ENCODE assay signal across 19 mouse cellular contexts in the genomic region with DNA sequence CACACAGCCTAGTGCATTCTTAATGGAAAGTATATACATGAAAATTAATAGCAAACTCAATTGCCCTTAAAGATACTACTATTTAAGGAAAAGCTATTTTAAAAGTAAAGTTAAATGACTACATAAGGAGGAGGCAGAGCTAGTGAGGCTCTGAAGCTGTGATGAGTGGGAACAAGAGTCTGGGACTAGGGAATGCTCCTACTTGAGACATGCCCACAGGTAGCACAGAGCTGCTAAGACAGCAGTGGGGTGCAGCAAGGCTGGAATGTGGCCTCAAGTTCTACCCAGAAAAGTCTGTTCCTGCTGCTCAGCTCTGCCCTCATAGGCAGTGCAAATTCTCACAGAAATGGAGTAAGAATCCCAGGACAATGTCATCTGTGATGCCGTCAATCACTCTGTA.
DNase-seq lines count a peak whose midpoint lies in the region; ATAC-seq and TF ChIP-seq lines count a peak whose summit lies in the region.
"Had no signal": no experiment of that assay in that cellular context is flagged by ENCODE, and none has a peak within 500 bp of the region (broad histone marks: within the 10 kb centered on the region; RNA-seq: fewer than 3 reads in every experiment).

No protein-coding gene starts in this region.

- DNase-seq in layer of hippocampus, adult 2 months (ENCODE audit: low spot score in 2 of 2): no peak
- DNase-seq in layer of hippocampus, adult 8-10 months (ENCODE audit: low spot score in 2 of 2): no peak
- DNase-seq in limb, embryonic 11.5 days (ENCODE audit: low spot score): peak; percentile 12
- DNase-seq in limb, embryonic 10.5 days (ENCODE audit: low spot score): no peak
- DNase-seq in brain, adult 2 months (ENCODE audit: low read depth, low spot score): peak; percentile 67
- DNase-seq in lung, postnatal 36 days: no peak
- DNase-seq: adrenal gland, adult 2 months; adrenal gland, postnatal 10 days; adrenal gland, postnatal 25 days; cerebellum, adult 11-12 months; cerebellum, adult 2 months; cerebellum, adult 9-10 months; cerebellum, postnatal 10 days; cerebellum, postnatal 25 days had no signal

- no peak for TF ChIP-seq CTCF in layer of hippocampus, adult 2 months (conservative IDR thresholded peaks at IDR 0.05)

- H3ac ChIP-seq in myocyte (ENCODE audit: control insufficient read depth, insufficient read length): no peak overlapping the region

- H3K79me2 ChIP-seq in myocyte (ENCODE audit: control insufficient read depth, insufficient read depth): no peaks in the 10 kb centered on the region

- no peak overlapping the region for H3K4me3 ChIP-seq in layer of hippocampus, adult 2 months
- H3K4me3 ChIP-seq in limb, embryonic 11.5 days (ENCODE audit: low read depth, low read length): no peak overlapping the region
- H3K4me3 ChIP-seq in limb, embryonic 10.5 days: no peak overlapping the region
- H3K4me3 ChIP-seq in myocyte: no peak overlapping the region
- H3K4me3 ChIP-seq: embryonic facial prominence, embryonic 10.5 days; embryonic facial prominence, embryonic 12.5 days; forebrain, embryonic 13.5 days had no signal

- H3K4me1 ChIP-seq in limb, embryonic 11.5 days (ENCODE audit: control insufficient read depth, insufficient read depth, low read length): no peaks in the 10 kb centered on the region
- H3K4me1 ChIP-seq in limb, embryonic 10.5 days: no peaks in the 10 kb centered on the region
- H3K4me1 ChIP-seq: embryonic facial prominence, embryonic 10.5 days had no signal

- no peak overlapping the region for H3K9ac ChIP-seq in limb, embryonic 11.5 days (ENCODE audit: low read length)
- H3K9ac ChIP-seq: embryonic facial prominence, embryonic 12.5 days; forebrain, embryonic 13.5 days had no signal

- 93% methylated on average over 1 of the region's 1 CpGs for WGBS in limb, embryonic 11.5 days
- 93% methylated on average over 1 of the region's 1 CpGs for WGBS in limb, embryonic 10.5 days

- no peak for ATAC-seq in limb, embryonic 11.5 days (ENCODE audit: insufficient number of reproducible peaks, low FRiP score, low TSS enrichment, low read depth)
- ATAC-seq: forebrain, embryonic 13.5 days; forebrain, embryonic 16.5 days had no signal

- no peaks in the 10 kb centered on the region for H3K36me3 ChIP-seq in limb, embryonic 11.5 days (ENCODE audit: control insufficient read depth, insufficient read depth, low read length)
- 0 out of 2 replicates have a peak, but pooled peaks cover 5% of the 10 kb centered on the region for H3K36me3 ChIP-seq in limb, embryonic 10.5 days
- no peaks in the 10 kb centered on the region for H3K36me3 ChIP-seq in myocyte (ENCODE audit: control insufficient read depth, insufficient read depth)
- H3K36me3 ChIP-seq: embryonic facial prominence, embryonic 12.5 days had no signal

- no peak for TF ChIP-seq POLR2A in myocyte (IDR thresholded peaks at IDR 0.05; ENCODE audit: insufficient read length, low read depth)

- no peaks in the 10 kb centered on the region for H3K9me3 ChIP-seq in limb, embryonic 11.5 days (ENCODE audit: control insufficient read depth, low read length)
- no peaks in the 10 kb centered on the region for H3K9me3 ChIP-seq in limb, embryonic 10.5 days (replicated peaks)
- H3K9me3 ChIP-seq: embryonic facial prominence, embryonic 10.5 days; embryonic facial prominence, embryonic 12.5 days; forebrain, embryonic 13.5 days had no signal

- peak overlapping the region; percentile 15; the same call in 1 of the 2 replicates for H3K27ac ChIP-seq in layer of hippocampus, adult 2 months
- no peak overlapping the region for H3K27ac ChIP-seq in limb, embryonic 11.5 days (replicated peaks; ENCODE audit: low read depth, low read length)
- no peak overlapping the region for H3K27ac ChIP-seq in limb, embryonic 10.5 days
- H3K27ac ChIP-seq: embryonic facial prominence, embryonic 10.5 days; embryonic facial prominence, embryonic 12.5 days; forebrain, embryonic 13.5 days had no signal

- no peaks in the 10 kb centered on the region for H3K27me3 ChIP-seq in limb, embryonic 11.5 days (ENCODE audit: control insufficient read depth, insufficient read depth, low read length)
- no peaks in the 10 kb centered on the region for H3K27me3 ChIP-seq in limb, embryonic 10.5 days (ENCODE audit: low read depth, poor library complexity, severe bottlenecking)
- no peaks in the 10 kb centered on the region for H3K27me3 ChIP-seq in myocyte (ENCODE audit: control insufficient read depth, insufficient read depth, insufficient read length)
- H3K27me3 ChIP-seq: embryonic facial prominence, embryonic 12.5 days; forebrain, embryonic 13.5 days had no signal

- H3K4me2 ChIP-seq in limb, embryonic 11.5 days (ENCODE audit: low read depth, severe bottlenecking): no peak overlapping the region
- peak overlapping the region; percentile 5 for H3K4me2 ChIP-seq in myocyte (ENCODE audit: low read depth)
- H3K4me2 ChIP-seq: embryonic facial prominence, embryonic 12.5 days; forebrain, embryonic 13.5 days had no signal

TF ChIP-seq in myocyte, 11 proteins besides CTCF, POLR2A, EP300 and RAD21:
- TF ChIP-seq SRF (IDR thresholded peaks at IDR 0.05; ENCODE audit: control insufficient read depth, insufficient read length, low read depth) (no peak), POLR2AphosphoS2 (IDR thresholded peaks at IDR 0.05; ENCODE audit: insufficient read length, low read depth) (no peak), TCF3 (IDR thresholded peaks at IDR 0.05; ENCODE audit: insufficient read length, low read depth) (no peak)

Comparison
In these comparisons a context has a peak if more than half of its experiments do, and no peak if none do; other contexts are left out.
1. DNase-seq: peak in limb, embryonic 11.5 days (single experiment) and brain, adult 2 months (single experiment); none in layer of hippocampus, adult 2 months (0 of 2), layer of hippocampus, adult 8-10 months (0 of 2), limb, embryonic 10.5 days (single experiment) and lung, postnatal 36 days (single experiment).